Mouse (Mus musculus): ENCODE measurements around the gene Uaca.
"Not testable (repeated sequence)": the region's sequence is repeated elsewhere in the genome, so short reads cannot be mapped to it uniquely, and the experiment has no call there.

The Uaca gene

GRCm38 (mm10) chr9:60796076-60796475, 1.7 kb downstream of the Uaca start:
- DNase-seq: no peak

DNA sequence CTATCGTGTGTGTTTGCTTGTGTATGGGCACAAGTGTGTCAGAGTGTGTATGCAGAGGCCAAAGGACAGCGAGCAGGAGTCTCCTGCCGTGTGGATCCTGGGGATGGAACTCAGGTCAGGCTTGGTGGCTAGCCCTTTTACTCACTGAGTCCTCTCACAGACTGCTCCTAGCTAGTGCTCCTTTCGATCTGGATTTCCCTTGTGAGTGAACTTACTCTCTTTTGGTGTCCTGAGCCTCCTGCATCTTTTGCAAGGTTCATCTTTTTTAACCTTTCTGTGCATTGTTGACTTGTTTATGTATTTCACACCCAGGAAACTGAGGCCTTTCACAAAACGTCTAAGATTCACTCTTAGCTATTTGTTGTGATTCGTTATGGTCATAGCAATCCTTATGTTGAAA, 2.8 kb downstream of the Uaca start:
- no peak for DNase-seq

- DNase-seq: no peak
Observed at GRCm38 (mm10) chr9:60799061-60799460, 4.7 kb downstream of the Uaca start.

DNA sequence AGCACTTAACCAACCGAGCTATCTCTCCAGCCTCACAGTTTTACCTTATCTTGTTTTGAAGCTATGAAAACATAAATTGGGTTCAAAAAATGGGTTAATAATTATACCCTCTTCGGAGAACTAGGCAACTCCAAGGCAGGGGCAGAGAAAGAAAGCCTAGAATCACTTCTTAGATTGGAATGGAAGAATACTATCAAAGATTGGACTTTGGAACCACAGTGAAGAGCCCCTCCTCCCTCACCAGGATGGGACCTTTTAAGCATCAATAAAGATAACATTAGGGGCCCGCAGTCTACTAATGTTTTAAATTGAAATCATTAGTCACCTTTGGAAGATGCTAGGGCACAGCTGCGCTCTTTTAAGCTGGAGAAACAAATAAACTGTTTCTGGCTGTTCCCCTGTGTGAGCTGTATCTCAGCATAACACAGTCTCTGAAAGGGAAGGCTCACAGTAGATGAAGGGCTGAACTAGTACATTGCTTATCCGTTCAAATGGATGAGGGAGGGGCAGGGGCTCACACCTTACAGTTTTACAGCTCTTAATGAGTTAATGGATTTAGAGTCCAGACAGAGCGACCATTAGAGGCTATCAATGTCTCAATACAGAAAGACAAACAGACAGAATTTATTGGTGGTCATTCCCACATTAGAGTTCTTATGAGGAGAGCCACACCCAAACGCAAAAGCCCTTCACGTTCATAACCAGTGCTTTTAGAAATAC, 6.5 kb downstream of the Uaca start:
- no peak for DNase-seq

DNA sequence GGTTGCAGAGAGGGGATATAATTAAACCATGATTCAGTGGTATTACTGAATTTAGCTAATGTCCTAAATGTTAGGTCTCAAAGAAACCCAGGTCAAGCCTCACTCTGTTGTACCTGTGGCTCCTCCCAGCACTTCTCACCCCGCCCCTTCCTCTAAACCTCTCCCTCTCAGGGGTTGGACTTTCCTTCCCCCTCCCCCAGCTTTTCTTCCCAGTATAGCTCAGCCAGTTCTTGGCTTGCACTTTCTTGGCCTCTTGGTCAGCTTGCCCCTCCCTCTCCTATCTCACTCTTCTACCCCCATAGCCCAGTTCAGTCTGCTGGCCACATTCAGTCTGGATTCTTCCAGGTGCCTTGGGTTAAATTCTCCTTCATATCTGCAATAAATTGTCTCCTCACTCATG, 7.4 kb downstream of the Uaca start:
- DNase-seq: no peak

GRCm38 (mm10) chr9:60802341-60802740, 8.0 kb downstream of the Uaca start:
- no peak for DNase-seq

DNA sequence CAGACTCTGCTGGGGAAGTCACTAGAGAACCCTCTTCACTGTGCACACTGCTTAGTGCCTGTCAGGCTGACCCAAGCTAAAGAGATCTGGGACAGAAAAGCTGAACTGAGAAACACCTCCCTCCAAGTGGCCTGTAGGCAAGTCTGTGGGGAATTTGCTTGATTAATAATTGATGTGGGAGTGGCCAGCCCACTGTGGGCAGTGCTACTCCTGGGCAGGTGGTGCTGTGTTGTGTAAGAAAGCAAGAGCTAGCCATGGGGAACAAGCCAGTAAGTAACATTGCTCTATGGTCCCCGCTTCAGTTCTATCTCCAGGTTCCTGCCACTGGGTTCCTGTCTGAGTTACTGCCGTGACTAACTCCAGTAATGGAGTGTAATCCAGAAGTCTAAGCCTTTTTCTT, 11.7 kb downstream of the Uaca start:
- DNase-seq: no peak

- no peak for DNase-seq
Observed at GRCm38 (mm10) chr9:60807996-60808395, 13.7 kb downstream of the Uaca start.

GRCm38 (mm10) chr9:60813139-60813880, 19.0 kb downstream of the Uaca start:
- no peak for DNase-seq

- DNase-seq: no peak
Observed at GRCm38 (mm10) chr9:60815502-60815901, 21.2 kb downstream of the Uaca start.

GRCm38 (mm10) chr9:60817585-60817984, 23.2 kb downstream of the Uaca start:
- DNase-seq: no peak

DNA sequence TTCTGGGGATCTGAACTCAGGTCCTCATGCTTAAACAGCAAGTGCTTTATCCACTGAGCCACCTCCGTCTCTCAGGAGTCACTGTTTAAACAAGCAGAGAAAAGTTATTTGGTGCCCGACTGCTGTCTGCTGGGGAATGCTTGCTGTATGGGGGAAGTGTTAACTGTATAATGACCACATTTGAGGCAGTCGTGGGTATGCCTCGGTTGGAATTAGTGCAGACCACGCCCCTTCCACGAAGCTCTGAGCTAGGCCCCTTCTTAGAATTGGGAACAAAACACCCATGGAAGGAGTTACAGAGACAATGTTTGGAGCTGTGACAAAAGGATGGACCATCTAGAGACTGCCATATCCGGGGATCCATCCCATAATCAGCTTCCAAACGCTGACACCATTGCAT, 24.2 kb downstream of the Uaca start:
- DNase-seq: not testable (repeated sequence)

GRCm38 (mm10) chr9:60819340-60819739, 25.0 kb downstream of the Uaca start:
- peak; percentile 64 to 73 for DNase-seq

GRCm38 (mm10) chr9:60821501-60821900, 27.2 kb downstream of the Uaca start:
- no peak for DNase-seq

DNA sequence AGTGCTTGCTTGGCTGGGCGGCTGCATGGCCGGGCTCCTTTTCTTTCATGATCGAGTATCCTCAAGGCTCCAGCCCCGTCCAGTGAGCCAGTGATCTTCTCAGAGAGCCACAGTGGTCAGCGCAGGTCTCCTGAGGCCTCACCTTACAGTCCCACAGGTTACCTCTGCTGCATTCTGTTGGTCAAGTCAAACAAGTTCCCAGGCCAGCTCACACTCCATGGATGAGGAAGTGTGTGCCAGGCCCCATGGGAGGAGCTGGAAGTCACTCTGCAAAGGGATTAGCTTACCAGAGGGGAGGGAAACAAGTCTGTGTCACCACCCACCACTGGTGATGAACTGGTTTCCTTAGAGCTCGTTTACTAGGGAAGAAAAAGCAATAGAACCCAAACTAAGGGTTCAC, 28.3 kb downstream of the Uaca start:
- DNase-seq: no peak

- no peak for DNase-seq
Observed at GRCm38 (mm10) chr9:60825506-60825905, 31.2 kb downstream of the Uaca start.

GRCm38 (mm10) chr9:60826759-60827158, 32.4 kb downstream of the Uaca start:
- no peak for DNase-seq

- DNase-seq: no peak
Observed at GRCm38 (mm10) chr9:60828196-60828595, 33.9 kb downstream of the Uaca start.

GRCm38 (mm10) chr9:60829610-60830009, 35.3 kb downstream of the Uaca start:
- DNase-seq: no peak

GRCm38 (mm10) chr9:60830079-60830478, 35.7 kb downstream of the Uaca start:
- DNase-seq: no peak

GRCm38 (mm10) chr9:60832233-60832632, 37.9 kb downstream of the Uaca start:
- no peak for DNase-seq

- DNase-seq: no peak
Observed at GRCm38 (mm10) chr9:60836151-60836550, 41.8 kb downstream of the Uaca start.

GRCm38 (mm10) chr9:60837078-60837448, 42.7 kb downstream of the Uaca start:
- DNase-seq: no peak

DNA sequence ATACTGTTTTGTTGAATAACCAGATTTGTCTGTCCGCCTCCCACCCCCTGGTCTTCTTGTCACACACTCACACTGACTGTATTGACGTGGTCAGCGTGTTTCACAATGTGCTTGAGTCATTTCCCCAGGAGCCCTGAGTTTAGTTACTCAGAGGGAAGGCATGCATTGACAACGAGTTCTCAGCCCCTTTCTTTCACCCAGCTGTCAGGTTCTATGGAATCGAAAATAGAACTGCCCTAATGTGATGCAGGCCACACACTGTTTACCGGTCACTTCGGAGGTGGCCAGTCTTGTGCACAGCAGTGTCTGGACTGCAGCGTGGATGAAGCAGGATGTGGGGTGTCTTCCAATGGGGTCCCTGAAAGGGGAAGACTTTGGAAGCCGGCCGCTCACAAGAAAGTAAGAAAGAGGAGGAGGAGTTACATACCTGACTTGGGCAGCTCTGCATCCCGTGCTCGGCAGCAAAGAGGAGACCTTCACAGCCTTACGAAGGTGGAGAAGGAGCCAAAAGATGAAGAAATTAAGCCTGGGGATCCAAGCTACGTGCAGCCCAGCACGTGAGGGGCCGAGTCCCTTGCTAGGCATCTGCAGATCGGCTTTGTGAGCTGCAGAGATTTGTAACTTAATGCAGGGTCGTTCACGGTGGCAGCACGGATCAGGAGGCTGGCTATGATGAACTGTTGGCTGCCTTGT, 43.3 kb downstream of the Uaca start:
- DNase-seq: no peak

Measured in cerebellum, postnatal 14 days (tissue).